Mouse (Mus musculus) c-Kit-negative CD71-positive TER-119-positive erythroid progenitor cells, embryonic 14.5 days (primary cell): Measurements from ENCODE around the gene Mrps7.

Experiments
- DNase-seq: peaks from one replicate; pipeline ENCODE4 v3.0.0-alpha.2; 2013; ENCODE audit warnings: low read depth, low spot score

Mrps7 gene

DNA sequence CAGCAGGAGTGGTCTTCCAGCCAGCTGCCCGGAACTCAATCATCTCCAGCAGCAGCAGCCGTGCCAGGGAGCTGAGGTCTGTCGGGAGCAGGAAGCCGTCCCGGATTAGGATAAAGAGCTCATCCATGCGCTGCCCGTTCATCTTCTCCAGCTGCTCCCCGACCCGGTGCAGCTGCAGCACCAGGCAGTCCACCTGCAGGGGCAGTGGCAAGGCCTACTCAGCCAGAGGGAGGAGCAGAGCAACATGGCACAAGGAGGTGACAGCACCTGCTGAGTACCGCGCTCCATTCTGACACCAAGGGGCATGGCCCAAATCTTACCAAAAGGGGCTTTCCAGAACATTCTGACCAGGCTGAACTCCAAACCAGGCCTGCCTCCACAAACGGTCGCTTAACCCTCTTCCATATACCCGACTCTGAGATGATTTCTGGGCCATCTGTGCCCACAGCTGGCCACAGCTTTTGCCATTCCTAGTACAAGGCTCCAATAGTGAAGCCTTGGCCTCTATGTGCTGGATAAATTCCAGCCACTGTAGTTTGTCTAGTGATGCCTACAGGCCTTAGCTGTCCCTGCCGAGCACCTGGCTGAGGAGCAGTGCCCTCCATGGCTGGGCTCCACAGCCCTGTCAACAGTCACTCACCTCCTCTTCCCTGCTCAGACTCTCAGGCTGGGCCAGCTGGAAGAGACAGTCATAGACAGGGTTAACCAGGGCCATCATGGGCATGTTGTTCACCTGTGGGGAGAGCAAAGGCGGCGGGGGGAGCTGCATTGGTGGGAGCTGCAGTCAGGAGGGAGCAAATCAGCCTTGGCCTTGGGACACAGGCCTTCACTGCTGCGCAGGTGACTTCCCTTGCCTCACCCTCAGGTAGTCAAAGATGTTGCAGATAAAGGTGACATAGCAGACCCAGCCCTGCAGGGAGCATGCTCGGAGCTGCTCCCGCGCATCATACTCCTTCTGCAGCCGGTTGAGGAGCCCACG is 5.0 kb downstream of the Mrps7 start:
- no peak for DNase-seq

DNA sequence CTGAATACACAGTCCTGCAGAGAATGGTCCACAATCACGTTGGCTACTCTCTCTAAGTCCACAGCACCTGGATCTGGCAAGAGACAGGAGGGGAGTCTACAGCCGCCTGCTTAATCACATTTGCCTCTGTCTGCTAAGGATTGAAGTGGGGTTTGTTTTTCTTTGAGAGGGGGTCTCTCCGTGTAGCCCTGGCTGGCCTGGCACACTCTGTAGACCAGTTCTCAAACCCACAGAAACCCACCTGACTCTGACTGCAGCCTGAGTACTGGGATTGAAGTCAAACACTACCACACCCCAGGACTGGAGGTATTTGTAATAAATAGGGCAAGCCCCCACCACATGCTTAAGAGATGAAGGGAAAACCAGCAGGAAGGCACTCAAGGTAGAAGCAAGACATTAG is 5.9 kb downstream of the Mrps7 start:
- no peak for DNase-seq

DNA sequence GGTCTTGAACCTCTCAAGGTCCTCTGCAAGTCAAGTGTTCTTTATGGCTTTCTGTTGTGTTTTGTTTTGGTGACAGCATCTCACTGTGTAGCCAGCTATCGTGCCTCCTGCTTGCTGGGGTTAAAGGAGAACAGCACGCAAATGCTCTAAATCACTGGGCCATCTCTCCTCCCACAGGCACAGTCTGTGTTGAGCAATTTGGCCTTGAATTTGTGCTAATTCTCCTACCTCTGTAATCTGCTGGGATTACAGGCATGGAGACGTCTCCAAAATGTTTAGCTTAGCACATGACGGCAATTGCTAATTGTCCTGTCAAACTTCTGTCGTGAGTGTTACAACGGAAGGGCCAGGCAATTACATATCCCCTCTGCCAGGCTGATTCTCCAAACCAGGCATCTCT is 7.4 kb downstream of the Mrps7 start:
- DNase-seq, result no peak

DNA sequence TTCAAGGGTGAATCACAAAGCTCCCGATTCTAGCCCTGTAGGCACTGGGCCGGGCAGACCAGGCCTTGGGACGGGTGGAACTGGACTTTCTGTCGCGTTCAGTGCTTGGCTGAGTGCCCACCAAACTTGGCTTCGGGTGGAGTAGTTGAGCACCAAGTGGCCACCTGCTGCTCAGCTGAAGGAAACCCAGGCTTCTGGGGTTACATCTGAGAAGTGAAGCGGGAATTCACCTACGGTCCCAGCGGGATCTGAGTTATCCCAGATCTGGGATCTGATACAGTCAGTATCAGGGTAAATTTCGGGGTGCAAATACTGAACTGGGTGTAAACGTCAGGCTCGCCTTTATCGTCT is 8.3 kb downstream of the Mrps7 start:
- no peak for DNase-seq

DNA sequence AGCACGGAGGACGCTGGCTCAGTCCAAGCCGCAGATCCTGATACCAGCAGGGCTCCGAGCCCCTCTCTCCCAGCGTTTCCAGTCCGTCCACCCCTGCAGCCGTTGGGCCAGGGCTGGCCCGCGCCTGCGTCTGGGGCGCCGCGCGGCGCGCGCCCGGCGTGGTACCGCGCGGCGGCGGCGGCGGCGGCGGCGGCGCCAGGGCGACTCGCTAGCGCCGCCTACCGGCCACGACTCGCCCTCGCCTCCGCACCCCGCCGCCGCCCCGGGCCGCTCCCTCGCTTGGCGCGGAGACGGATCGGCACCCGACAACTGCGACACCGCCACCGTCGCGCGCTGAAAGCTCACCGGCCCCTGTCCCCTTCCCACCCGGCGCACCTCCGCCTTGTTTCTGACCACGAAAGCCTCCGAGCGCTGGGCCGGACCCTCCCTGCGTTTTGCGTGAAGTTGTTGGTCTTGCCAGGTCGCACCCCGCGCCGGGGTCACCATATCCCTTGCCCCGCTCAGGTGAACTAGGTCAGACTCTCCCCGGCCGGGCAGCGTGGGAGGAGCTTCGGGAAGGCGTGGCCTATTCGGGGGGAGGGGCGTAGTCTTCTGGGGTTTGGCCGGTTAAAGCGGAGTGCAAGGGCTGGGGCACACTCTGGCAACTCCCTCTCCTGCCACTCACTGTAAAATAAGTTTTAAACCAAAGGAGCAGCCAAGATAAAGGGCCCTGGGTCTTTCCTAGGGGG is 8.8 kb downstream of the Mrps7 start, which contains the start of gene Mif4gd:
Gene Mif4gd, minus strand, starts transcription at position 560 of the 728 bp plus-strand sequence.
- peak; percentile 90 for DNase-seq

DNA sequence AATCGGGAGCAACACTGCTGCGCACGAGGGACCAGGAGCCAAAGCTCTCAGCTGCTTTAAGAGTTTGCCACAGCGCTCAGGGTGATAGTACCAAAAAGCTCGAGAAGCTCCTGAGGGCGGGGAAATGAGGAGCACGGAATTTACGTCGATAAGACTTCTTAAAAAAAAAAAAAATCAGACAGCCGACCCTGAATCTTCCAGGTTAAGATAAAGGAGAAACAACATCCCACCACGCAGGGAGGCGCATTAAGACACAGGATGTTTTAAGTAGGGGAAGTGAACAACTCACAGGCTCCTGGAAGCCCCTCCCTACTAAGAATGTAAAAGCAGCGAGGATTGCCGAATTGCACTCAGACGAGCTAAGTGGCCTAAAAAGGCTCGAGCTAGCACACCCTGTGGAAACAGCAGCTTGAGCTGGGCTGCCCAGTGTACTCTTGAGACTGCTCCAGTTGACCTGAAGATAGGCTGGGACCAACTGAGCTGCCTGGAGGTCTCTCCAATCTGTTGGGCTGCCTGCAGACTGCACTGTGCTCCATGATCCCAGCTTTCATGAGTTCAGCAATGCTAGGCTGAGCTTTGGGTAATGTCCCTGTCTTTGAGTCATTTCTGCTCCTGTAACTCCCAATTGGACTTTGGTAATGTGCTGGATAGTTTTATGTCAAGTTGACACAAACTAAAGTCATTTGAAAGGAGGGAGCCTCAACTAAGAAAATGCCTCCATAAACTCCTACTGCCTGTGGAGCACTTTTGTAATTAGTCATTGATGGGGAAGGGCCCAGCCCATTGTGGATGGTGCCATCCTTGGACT is 9.6 kb downstream of the Mrps7 start:
- no peak for DNase-seq

DNA sequence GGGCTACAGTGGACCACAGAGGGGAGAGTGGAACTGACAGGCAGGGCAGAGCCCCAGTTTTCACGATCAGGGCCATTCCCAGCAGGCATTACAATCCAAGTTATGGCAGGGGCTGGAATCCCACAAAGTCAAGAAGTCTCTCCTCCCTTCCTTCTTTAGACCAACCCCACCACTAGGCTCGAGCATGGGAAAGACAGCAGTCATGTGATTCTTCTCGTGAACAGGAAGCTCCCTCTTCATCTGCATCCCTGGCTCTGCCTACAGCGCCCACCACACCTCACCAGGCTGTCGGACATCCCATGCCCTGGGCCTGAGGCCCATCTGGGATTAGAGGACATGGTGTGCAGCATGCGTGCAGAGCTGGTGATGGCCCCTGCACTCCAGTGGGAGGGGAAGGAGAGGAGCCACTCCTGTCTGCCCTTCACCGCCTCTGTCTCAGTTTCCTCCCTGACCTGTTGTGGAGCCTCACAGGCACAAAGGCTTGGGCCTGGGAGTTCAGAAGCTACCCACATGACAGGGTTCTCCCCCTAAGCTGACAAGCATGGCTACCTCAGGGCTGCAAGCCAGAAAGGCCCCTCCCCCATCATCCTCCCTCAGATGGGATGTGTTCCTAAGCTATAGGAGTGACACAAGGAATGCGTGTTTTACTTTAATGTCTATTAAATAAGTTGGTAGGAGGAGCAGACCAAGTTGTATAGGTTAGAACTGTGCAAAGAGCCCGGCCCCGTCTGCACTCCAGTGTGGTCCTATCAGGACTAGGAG is 10.8 kb downstream of the Mrps7 start:
- DNase-seq, result no peak

DNA sequence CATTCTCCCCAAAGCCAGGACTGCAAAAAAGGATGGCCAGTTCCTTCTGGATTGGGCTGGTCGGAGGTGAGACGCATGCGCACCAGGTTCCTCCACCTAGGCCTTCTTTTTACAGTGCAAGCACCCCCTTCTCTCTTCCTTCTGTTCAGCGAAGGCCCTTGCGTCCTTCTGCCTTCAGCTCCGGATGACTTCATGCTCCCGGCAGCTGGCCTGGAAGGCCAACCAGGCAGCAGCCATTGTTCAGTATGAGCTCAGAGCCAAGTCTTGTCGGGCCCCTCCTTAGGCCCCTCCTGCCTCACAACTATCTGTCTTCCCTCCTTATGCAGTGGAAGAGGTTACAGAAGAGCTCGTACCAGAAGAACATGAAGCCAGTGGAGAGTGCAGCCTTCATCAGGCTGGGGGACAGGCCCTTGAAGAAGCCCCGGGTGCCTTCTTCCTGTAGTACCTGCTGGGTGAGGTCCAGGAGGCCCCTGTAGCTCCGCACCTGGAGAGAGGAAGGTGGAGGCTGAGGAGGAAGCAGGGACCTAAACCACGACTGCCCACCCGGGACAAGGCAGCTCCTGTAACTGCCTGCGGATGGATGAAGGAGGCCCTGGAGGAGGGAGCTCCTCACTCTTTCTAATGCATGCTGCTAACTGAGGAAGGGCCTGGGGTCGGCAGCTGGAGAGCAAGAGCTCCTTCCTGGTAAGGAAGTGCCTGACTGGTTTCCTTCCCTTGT is 11.5 kb downstream of the Mrps7 start:
- DNase-seq, result no peak

DNA sequence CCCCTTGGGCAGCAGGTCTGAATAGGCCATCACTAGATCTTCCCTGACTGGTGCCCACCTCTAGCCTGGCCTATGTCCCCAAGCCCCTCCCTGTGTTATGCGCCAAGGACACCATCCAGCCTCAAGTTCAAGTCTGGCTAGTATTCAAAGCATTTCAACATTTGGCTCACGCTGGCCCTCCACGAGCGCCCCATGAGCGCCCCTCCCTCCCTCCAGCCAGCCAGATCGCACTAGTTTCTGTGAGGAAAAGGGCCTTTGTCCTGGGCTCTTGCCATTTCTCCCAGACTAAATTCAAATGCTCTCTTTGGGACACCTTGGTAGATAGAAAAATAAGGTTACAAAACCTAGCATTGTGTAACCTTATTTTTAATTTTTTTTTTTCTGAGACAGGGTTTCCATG is 12.2 kb downstream of the Mrps7 start:
- DNase-seq, result no peak

DNA sequence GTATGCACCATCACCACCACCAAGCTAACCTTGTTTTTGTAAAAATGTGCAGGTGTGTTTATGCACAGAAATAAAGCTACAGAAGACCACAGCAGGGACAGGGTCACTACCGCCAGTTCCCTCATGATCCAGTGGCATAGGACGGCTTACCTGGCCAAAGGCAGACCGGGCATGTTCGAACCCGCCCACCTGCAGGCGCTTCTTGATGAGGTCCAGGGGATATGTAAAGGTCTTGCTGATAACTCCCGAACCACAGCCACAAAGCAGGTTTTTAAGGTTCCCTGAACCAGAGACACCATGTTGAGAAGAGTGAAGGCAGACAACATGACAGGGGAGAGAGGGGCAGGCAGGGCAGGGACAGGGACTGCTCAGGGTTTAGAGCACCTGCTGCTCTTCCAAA is 12.6 kb downstream of the Mrps7 start:
- DNase-seq, result no peak

DNA sequence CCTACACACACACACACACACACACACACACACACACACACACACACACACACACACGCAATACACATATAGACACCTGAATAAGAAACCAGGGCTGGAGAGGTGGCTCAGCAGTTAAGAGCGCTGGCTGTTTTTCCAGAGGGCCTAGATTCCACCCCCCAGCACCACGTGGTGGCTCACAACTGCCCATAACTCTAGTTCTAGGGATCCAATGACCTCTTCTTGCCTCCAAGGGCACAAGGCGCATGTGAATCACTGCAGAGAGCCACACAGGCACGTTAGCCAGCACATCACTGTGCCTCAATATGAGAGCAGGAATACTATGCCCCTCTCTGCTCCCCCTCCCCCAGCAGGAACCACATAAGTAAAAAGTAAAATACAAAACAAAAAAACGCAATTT is 13.2 kb downstream of the Mrps7 start:
- DNase-seq, result no peak

DNA sequence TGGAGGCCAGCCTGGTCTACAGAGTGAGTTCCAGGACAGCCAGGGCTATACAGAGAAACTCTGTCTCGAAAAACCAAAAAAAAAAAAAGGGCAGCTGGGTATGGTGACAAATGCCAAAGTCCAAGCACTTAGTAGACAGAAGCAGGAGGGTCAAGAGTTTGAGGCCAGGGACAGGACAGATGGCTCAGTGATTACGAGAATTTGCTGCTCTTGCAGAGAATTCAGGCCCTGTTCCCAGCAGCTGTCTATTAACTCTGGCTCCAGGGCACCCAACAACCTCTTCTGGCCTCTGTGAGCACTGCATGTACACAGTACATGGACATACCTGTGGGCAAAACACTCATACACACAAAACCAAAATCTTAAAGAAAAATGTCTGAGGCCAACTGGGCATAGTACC is 14.3 kb downstream of the Mrps7 start:
- no peak for DNase-seq

DNA sequence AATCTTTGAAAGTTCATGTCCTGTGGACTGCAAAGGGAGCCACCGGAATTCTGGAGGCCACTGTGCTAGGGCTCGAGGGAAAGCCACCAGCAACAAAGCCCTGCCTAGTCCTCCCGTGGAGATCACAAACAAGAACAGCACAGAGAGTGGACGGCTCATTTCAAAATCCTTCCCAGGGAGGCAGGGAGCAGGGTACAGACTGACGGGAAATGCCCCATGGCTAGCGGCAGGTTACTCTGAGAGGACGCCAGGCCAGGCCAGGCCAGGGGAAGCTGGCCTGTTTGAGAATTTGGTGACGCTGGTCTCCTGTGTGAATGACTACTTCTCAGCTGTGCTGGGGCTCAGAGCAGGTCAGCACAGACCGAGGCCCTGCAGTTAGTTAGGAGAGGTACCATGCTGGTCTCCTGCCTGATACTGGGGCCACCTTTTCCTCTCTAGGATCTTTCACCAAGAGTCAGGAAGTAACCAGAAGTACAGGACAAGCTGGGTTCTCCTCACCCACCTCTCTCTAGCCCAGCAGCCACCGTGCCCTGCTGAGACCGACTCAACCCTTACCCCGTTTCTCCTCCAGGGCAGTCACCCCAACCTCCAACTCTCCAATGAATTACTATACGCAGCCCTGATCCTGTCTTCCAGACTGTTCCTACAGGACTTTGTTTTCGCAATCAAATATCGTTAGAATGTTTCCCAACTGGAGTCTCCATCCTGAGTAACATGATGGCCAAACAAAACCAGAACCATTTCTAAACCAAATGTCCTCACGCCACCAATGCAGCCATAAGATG is 15.2 kb downstream of the Mrps7 start:
- no peak for DNase-seq

DNA sequence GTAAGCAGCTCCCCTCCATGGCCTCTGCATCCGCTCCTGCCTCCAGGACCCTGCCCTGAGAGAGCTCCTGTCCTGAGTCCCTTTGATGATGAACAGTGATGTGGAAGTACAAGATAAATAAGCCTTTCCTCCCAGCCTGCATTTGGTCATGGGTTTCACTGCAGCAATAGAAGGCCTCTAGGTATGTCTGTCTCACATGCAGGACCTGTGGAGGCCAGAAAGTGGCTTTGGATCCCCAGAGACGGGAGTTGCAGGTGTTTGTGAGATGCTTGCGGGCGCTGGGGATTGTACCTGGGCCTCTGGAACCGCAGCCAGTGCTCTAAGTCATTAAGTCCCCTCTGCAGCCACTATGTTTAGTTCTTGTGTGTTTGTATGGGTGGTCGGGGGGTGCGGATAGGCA is 16.2 kb downstream of the Mrps7 start:
- no peak for DNase-seq

DNA sequence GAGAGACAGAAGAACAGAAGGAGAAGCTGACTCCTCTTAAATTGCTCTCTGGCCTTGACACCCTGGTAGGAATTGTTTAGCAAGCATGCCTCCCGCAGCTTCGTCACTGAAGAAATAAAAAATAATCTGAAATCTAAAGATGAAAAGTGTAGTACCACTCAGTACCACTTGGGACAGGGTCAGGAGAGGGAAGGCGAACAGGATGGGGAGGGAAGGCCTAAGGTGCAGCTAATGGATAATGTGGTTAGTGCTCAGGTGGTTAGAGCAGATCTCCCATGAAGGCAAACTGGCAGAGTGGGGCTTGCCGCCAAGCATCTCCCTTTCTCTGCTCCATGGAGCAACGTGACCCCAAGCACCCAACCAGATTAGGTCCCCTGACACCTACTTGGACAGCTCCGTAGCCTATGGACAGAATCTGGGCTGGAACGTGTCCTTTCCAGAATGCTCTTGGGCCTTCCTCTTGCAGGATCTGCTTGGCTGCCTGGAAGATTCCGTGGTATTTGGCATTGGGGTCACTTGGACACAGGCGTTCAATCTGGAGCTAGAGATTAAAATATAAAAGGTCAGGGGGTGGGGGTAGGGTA is 19.9 kb downstream of the Mrps7 start:
- DNase-seq, result no peak

DNA sequence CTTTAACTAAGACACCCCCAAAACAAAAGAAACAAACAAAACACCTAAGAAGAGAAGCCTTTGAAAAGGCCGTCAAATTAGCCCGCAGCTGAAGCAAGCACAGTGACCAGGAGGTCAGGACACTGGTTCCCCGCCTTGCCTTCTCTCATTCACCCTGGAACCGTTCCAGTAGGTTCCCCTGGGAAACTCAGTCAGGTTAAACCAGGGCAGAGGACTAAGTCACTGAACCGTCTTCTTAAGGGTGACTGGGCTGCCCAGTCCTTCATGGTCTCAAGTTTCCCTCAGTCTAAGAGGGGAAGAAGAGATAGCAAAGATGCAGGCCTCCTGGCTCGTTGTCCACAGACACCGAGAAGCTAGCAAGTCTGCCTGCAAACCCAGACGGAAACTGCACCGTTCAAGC is 22.2 kb downstream of the Mrps7 start:
- DNase-seq, result no peak

DNA sequence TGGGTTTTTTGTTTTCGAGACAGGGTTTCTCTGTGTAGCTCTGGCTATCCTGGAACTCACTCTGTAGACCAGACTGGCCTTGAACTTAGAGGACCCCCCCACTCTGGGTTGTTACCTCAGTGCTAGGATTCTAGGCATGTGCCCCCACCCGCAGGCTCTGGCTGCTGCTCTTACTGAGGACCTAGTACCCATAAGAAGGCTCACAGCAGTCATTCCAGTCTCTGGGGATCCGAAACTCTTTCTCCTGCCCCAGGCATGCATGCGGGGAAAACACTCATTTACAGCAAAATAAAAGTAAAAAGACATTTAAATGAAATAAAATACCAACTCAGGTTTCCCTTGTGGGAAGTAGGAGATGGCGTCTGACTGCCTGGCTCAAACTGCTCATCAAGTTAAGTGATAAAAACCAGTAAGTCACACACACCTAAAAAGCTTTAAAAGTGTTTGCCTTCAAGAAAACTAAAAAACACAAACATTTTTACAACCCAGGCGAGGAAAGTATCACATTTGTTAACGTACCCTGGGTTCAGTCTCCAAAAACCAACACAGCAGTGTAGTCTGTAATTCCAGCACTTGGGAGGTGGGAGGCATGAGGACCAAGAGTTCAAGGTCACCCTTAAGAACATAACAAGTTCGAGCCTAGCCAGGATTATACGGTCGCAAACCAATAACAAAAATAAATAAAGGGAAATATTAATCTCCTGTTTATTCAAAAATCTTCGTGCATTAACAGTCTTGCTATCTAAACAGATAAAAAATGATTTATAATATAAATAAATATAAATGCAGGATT is 23.3 kb downstream of the Mrps7 start:
- DNase-seq, result no peak

DNA sequence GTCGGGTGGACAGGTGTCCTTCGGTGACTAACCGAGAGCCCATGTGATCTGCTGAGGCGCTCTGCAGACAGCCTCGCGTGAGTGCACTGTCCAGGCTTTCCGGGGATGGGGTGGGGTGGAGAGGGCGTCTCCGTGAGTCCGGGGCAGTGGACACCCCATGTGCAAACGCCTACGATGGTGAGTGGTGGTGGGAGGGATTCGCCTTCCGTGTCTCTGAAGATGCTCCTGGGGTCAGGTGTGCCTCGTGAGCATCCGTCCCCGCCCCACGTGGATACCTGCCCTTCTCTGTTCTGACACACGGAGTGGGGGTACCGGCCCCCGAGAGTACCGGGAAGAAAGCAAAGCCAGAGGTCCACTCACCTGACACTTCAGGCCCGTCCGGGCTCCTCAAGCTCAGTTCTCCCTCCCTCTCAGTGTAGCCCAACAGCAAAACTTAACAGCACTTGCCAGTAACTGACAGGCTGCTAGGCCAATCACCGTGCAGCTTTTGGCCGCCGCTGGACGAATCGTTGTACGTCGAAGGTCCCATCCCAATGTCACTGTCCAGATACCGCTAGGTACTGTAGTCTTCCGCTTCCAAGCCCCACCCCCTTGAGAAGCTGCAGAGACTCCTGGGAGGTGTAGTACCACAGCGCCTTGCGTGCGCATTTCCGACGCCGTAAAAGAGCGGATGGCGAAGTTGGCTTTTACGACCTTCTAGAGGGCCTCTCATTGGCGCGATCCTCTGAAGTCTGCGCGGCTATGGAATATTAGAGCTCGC is 24.2 kb downstream of the Mrps7 start, which contains the start of gene Slc25a19:
Gene Slc25a19, minus strand, starts transcription at position 591 of the 760 bp plus-strand sequence.
- peak; percentile 99 for DNase-seq
